Mouse (Mus musculus) kidney, embryonic 15.5 days (tissue): ENCODE data around the gene Ercc4. TPM values are rescaled to one million over a fixed set of nuclear protein-coding genes. Genes with fewer than 3 reads are reported as not detected.

Source experiments
- ATAC-seq: fragments of 200-750 bp; cut with Nextera tagmentation; replicated peaks from 2 replicates; pipeline ENCODE4 v1.8.0; 2017; ENCODE audit warnings: moderate TSS enrichment; ENCODE audit not compliant: low FRiP score
- H3K27ac ChIP-seq: fragments of 300-500 bp; sonication (generic); 2 replicates; pipeline ENCODE4 v1.5.1; 2015; ENCODE audit warnings: mild to moderate bottlenecking, inconsistent platforms
- H3K27me3 ChIP-seq: fragments of 300-500 bp; sonication (generic); 2 replicates; pipeline ENCODE4 v1.6.1; 2015; ENCODE audit warnings: inconsistent platforms
- H3K36me3 ChIP-seq: fragments of 300-500 bp; sonication (generic); 2 replicates; pipeline ENCODE4 v1.6.1; 2015; ENCODE audit warnings: inconsistent platforms
- H3K4me1 ChIP-seq: fragments of 300-500 bp; sonication (generic); 2 replicates; pipeline ENCODE4 v1.6.1; 2015; ENCODE audit warnings: inconsistent platforms
- H3K4me2 ChIP-seq: fragments of 300-500 bp; sonication (generic); 2 replicates; pipeline ENCODE4 v1.6.1; 2015; ENCODE audit warnings: moderate library complexity, mild to moderate bottlenecking, inconsistent platforms
- H3K4me3 ChIP-seq: fragments of 300-500 bp; sonication (generic); replicated peaks from 2 replicates; pipeline ENCODE4 v1.5.1; 2015; ENCODE audit warnings: mild to moderate bottlenecking, inconsistent platforms
- H3K9ac ChIP-seq: fragments of 300-500 bp; sonication (generic); 2 replicates; pipeline ENCODE4 v1.6.1; 2015; ENCODE audit warnings: mild to moderate bottlenecking, inconsistent platforms
- H3K9me3 ChIP-seq: fragments of 300-500 bp; sonication (generic); replicated peaks from 2 replicates; pipeline ENCODE4 v1.6.1; 2016; ENCODE audit warnings: inconsistent platforms
- WGBS: fragments of 180-500 bp; shearing (Covaris S2); methylation state at CpG from one replicate; pipeline ENCODE4 v1.1.7; 2015; ENCODE audit warnings: mixed read lengths; 5-methylcytosine and 5-hydroxymethylcytosine counted together
- polyA plus RNA-seq: library from polyadenylated mRNA; unstranded; fragments of >200 nt; fragmentation: Nextera tagmentation; extraction: Ambion mirVana; gene quantifications from 2 replicates; pipeline ENCODE4 v1.2.1, GENCODE M21; 2015

The Ercc4 gene
- polyA plus RNA-seq, 1 experiment from 2014 or later = 14.0 TPM

- Histone ChIP-seq H3K9me3 (peaks cover 10% of the 10 kb centered on the region; the same call in 1 of the 2 replicates), H3K4me1 (0 out of 2 replicates have a peak, but pooled peaks cover 3% of the 10 kb centered on the region), H3K27ac (no peak overlapping the region), H3K4me3 (no peak overlapping the region), H3K4me2 (no peak overlapping the region), H3K36me3 (no peaks in the 10 kb centered on the region), H3K27me3 (no peaks in the 10 kb centered on the region), H3K9ac (no peak overlapping the region)
- 50% methylated on average over 4 of the region's 4 CpGs for WGBS
- no peak for ATAC-seq
Observed at GRCm38 (mm10) chr16:13183182-13183742, 73.8 kb downstream of the Ercc4 start.

- Histone ChIP-seq H3K27me3 (no peaks in the 10 kb centered on the region), H3K36me3 (no peaks in the 10 kb centered on the region), H3K4me1 (peaks cover 5% of the 10 kb centered on the region), H3K9me3 (peaks cover 10% of the 10 kb centered on the region; the same call in 1 of the 2 replicates), H3K27ac (no peak overlapping the region), H3K9ac (no peak overlapping the region), H3K4me2 (no peak overlapping the region), H3K4me3 (no peak overlapping the region)
- WGBS = 92% methylated on average over 3 of the region's 3 CpGs
- no peak for ATAC-seq
Observed at GRCm38 (mm10) chr16:13184381-13184780, 74.9 kb downstream of the Ercc4 start.

GRCm38 (mm10) chr16:13189430-13190107, 80.1 kb downstream of the Ercc4 start:
- peak; percentile 62 for ATAC-seq
- no peak overlapping the region for H3K4me3 ChIP-seq
- no peaks in the 10 kb centered on the region for H3K36me3 ChIP-seq
- no peak overlapping the region for H3K27ac ChIP-seq
- peaks cover 10% of the 10 kb centered on the region for H3K4me1 ChIP-seq
- no peaks in the 10 kb centered on the region for H3K27me3 ChIP-seq
- no peak overlapping the region for H3K9ac ChIP-seq
- peaks cover 10% of the 10 kb centered on the region; the same call in 1 of the 2 replicates for H3K9me3 ChIP-seq
- 0 out of 2 replicates have a peak overlapping the region, but pooled peaks have one; percentile 14 for H3K4me2 ChIP-seq
- 30% methylated on average over 12 of the region's 12 CpGs for WGBS

- H3K36me3 ChIP-seq = no peaks in the 10 kb centered on the region
- peaks cover 6% of the 10 kb centered on the region; the same call in 1 of the 2 replicates for H3K9me3 ChIP-seq
- no peak overlapping the region for H3K4me2 ChIP-seq
- 58% methylated on average over 5 of the region's 5 CpGs for WGBS
- ATAC-seq = no peak
- H3K4me1 ChIP-seq = peaks cover 10% of the 10 kb centered on the region
- no peak overlapping the region for H3K27ac ChIP-seq
- H3K4me3 ChIP-seq = no peak overlapping the region
- H3K9ac ChIP-seq = no peak overlapping the region
- H3K27me3 ChIP-seq = no peaks in the 10 kb centered on the region
Observed at GRCm38 (mm10) chr16:13190471-13190870, 81.0 kb downstream of the Ercc4 start.

GRCm38 (mm10) chr16:13191166-13191565, 81.7 kb downstream of the Ercc4 start:
- H3K27me3 ChIP-seq = no peaks in the 10 kb centered on the region
- H3K4me1 ChIP-seq = peaks cover 10% of the 10 kb centered on the region
- H3K36me3 ChIP-seq = no peaks in the 10 kb centered on the region
- 60% methylated on average over 4 of the region's 4 CpGs for WGBS
- no peak overlapping the region for H3K9ac ChIP-seq
- 0 out of 2 replicates have a peak, but pooled peaks cover under 1% of the 10 kb centered on the region for H3K9me3 ChIP-seq
- no peak for ATAC-seq
- H3K4me2 ChIP-seq = no peak overlapping the region
- H3K27ac ChIP-seq = no peak overlapping the region
- H3K4me3 ChIP-seq = no peak overlapping the region

GRCm38 (mm10) chr16:13193663-13194071, 84.2 kb downstream of the Ercc4 start:
- no peak overlapping the region for H3K9ac ChIP-seq
- no peaks in the 10 kb centered on the region for H3K36me3 ChIP-seq
- H3K4me3 ChIP-seq = no peak overlapping the region
- H3K27ac ChIP-seq = no peak overlapping the region
- H3K9me3 ChIP-seq = no peaks in the 10 kb centered on the region
- no peaks in the 10 kb centered on the region for H3K27me3 ChIP-seq
- H3K4me2 ChIP-seq = no peak overlapping the region
- ATAC-seq = no peak
- H3K4me1 ChIP-seq = peaks cover 24% of the 10 kb centered on the region
- WGBS = 83% methylated on average over 4 of the region's 4 CpGs

- 86% methylated on average over 5 of the region's 5 CpGs for WGBS
- H3K9me3 ChIP-seq = no peaks in the 10 kb centered on the region
- no peaks in the 10 kb centered on the region for H3K27me3 ChIP-seq
- H3K27ac ChIP-seq = no peak overlapping the region
- no peak overlapping the region for H3K4me3 ChIP-seq
- ATAC-seq = no peak
- H3K4me2 ChIP-seq = no peak overlapping the region
- no peaks in the 10 kb centered on the region for H3K36me3 ChIP-seq
- H3K4me1 ChIP-seq = peaks cover 24% of the 10 kb centered on the region
- no peak overlapping the region for H3K9ac ChIP-seq
Observed at GRCm38 (mm10) chr16:13194882-13195281, 85.4 kb downstream of the Ercc4 start.

- H3K27ac ChIP-seq = peak overlapping the region; percentile 37; the same call in 1 of the 2 replicates
- no peaks in the 10 kb centered on the region for H3K27me3 ChIP-seq
- no peaks in the 10 kb centered on the region for H3K9me3 ChIP-seq
- H3K4me2 ChIP-seq = no peak overlapping the region
- peaks cover 21% of the 10 kb centered on the region for H3K4me1 ChIP-seq
- 60% methylated on average over 5 of the region's 5 CpGs for WGBS
- H3K4me3 ChIP-seq = no peak overlapping the region
- ATAC-seq = no peak
- no peak overlapping the region for H3K9ac ChIP-seq
- H3K36me3 ChIP-seq = no peaks in the 10 kb centered on the region
Observed at GRCm38 (mm10) chr16:13196626-13197025, 87.1 kb downstream of the Ercc4 start.

GRCm38 (mm10) chr16:13197293-13197692, 87.8 kb downstream of the Ercc4 start:
- no peaks in the 10 kb centered on the region for H3K36me3 ChIP-seq
- peak overlapping the region; percentile 37 for H3K27ac ChIP-seq
- no peaks in the 10 kb centered on the region for H3K27me3 ChIP-seq
- peaks cover 21% of the 10 kb centered on the region for H3K4me1 ChIP-seq
- no peak for ATAC-seq
- WGBS = 54% methylated on average over 5 of the region's 5 CpGs
- no peak overlapping the region for H3K4me3 ChIP-seq
- H3K9ac ChIP-seq = no peak overlapping the region
- H3K4me2 ChIP-seq = no peak overlapping the region
- H3K9me3 ChIP-seq = no peaks in the 10 kb centered on the region

GRCm38 (mm10) chr16:13199204-13199603, 89.7 kb downstream of the Ercc4 start:
- Histone ChIP-seq H3K4me1 (peaks cover 21% of the 10 kb centered on the region), H3K4me3 (no peak overlapping the region), H3K4me2 (no peak overlapping the region), H3K9me3 (no peaks in the 10 kb centered on the region), H3K9ac (no peak overlapping the region), H3K36me3 (no peaks in the 10 kb centered on the region), H3K27ac (no peak overlapping the region), H3K27me3 (no peaks in the 10 kb centered on the region)
- 19% methylated on average over 2 of the region's 2 CpGs for WGBS
- ATAC-seq = peak; percentile 55
